Mouse (Mus musculus) stomach, embryonic 14.5 days (tissue): Measurements from ENCODE around the gene Smchd1. TPM values are rescaled to one million over a fixed set of nuclear protein-coding genes. Genes with fewer than 3 reads are reported as not detected.

Source experiments
- ATAC-seq: fragments of 200-750 bp; cut with Nextera tagmentation; 2 replicates; pipeline ENCODE4 v1.8.0; 2017; ENCODE audit warnings: low read depth, moderate TSS enrichment; ENCODE audit not compliant: insufficient number of reproducible peaks, insufficient read depth, low FRiP score
- H3K27ac ChIP-seq: fragments of 300-500 bp; sonication (generic); 2 replicates; pipeline ENCODE4 v1.5.1; 2014; ENCODE audit warnings: mild to moderate bottlenecking, low read length, moderate library complexity, mixed read lengths
- H3K27me3 ChIP-seq: fragments of 300-500 bp; sonication (generic); 2 replicates; pipeline ENCODE4 v1.6.1; 2014; ENCODE audit warnings: low read length, control low read depth, mixed read lengths; ENCODE audit not compliant: control insufficient read depth, insufficient read depth
- H3K36me3 ChIP-seq: fragments of 300-500 bp; sonication (generic); 2 replicates; pipeline ENCODE4 v1.6.1; 2014; ENCODE audit warnings: mild to moderate bottlenecking, control low read depth, low read length, moderate library complexity, mixed read lengths; ENCODE audit not compliant: control insufficient read depth, insufficient read depth
- H3K4me1 ChIP-seq: fragments of 300-500 bp; sonication (generic); 2 replicates; pipeline ENCODE4 v1.6.1; 2014; ENCODE audit warnings: low read length, control low read depth, mixed read lengths; ENCODE audit not compliant: control insufficient read depth, insufficient read depth
- H3K4me2 ChIP-seq: fragments of 300-500 bp; sonication (generic); replicated peaks from 2 replicates; pipeline ENCODE4 v1.6.1; 2014; ENCODE audit warnings: low read depth, low read length, control low read depth
- H3K4me3 ChIP-seq: fragments of 300-500 bp; sonication (generic); 2 replicates; pipeline ENCODE4 v1.5.1; 2014; ENCODE audit warnings: low read depth, low read length, control low read depth
- H3K9ac ChIP-seq: fragments of 300-500 bp; sonication (generic); replicated peaks from 2 replicates; pipeline ENCODE4 v1.6.1; 2014; ENCODE audit warnings: low read depth, mild to moderate bottlenecking, control low read depth, low read length, moderate library complexity, mixed read lengths
- H3K9me3 ChIP-seq: fragments of 300-500 bp; sonication (generic); 2 replicates; pipeline ENCODE4 v1.6.1; 2016; ENCODE audit warnings: low read depth, low read length, control low read depth; ENCODE audit not compliant: control insufficient read depth
- WGBS: fragments of 180-500 bp; shearing (Covaris S2); extraction: QIAGEN DNeasy Blood & Tissue Kit; methylation state at CpG from one replicate; pipeline ENCODE4 v1.1.7; 2014; 5-methylcytosine and 5-hydroxymethylcytosine counted together
- polyA plus RNA-seq: library from polyadenylated mRNA; unstranded; fragments of >200 nt; fragmentation: Nextera tagmentation; extraction: Ambion mirVana; gene quantifications from 2 replicates; pipeline ENCODE4 v1.2.1, GENCODE M21; 2014

Gene Smchd1
- polyA plus RNA-seq, 1 experiment from 2014 or later, result 107 TPM

- H3K9me3 ChIP-seq, result no peaks in the 10 kb centered on the region
- H3K4me1 ChIP-seq, result peaks cover 8% of the 10 kb centered on the region; the same call in 1 of the 2 replicates
- peak overlapping the region; percentile 39; the same call in 1 of the 2 replicates for H3K27ac ChIP-seq
- H3K4me3 ChIP-seq, result no peak overlapping the region
- WGBS, result 31% methylated on average over 8 of the region's 8 CpGs
- no peak for ATAC-seq
- no peaks in the 10 kb centered on the region for H3K36me3 ChIP-seq
- peak overlapping the region; percentile 22; the same call in 1 of the 2 replicates for H3K4me2 ChIP-seq
- H3K27me3 ChIP-seq, result no peaks in the 10 kb centered on the region
- H3K9ac ChIP-seq, result no peak overlapping the region
Observed at GRCm38 (mm10) chr17:71486231-71486851, 11.2 kb upstream of the Smchd1 start.

GRCm38 (mm10) chr17:71485791-71486230, 10.7 kb upstream of the Smchd1 start:
- Histone ChIP-seq H3K9me3 (no peaks in the 10 kb centered on the region), H3K27me3 (no peaks in the 10 kb centered on the region), H3K9ac (no peak overlapping the region), H3K4me2 (no peak overlapping the region), H3K36me3 (no peaks in the 10 kb centered on the region), H3K4me1 (peaks cover 8% of the 10 kb centered on the region; the same call in 1 of the 2 replicates), H3K27ac (peak overlapping the region; percentile 39; the same call in 1 of the 2 replicates), H3K4me3 (no peak overlapping the region)
- ATAC-seq, result no peak
- WGBS, result 57% methylated on average over 12 of the region's 12 CpGs

GRCm38 (mm10) chr17:71484711-71485110, 9.6 kb upstream of the Smchd1 start:
- H3K4me2 ChIP-seq, result no peak overlapping the region
- whole genome bisulfite sequencing, result 93% methylated on average over 5 of the region's 5 CpGs
- H3K9ac ChIP-seq, result no peak overlapping the region
- no peak for ATAC-seq
- H3K9me3 ChIP-seq, result no peaks in the 10 kb centered on the region
- H3K4me1 ChIP-seq, result peaks cover 8% of the 10 kb centered on the region; the same call in 1 of the 2 replicates
- no peak overlapping the region for H3K27ac ChIP-seq
- H3K27me3 ChIP-seq, result no peaks in the 10 kb centered on the region
- H3K4me3 ChIP-seq, result no peak overlapping the region
- no peaks in the 10 kb centered on the region for H3K36me3 ChIP-seq

GRCm38 (mm10) chr17:71483418-71484060, 8.4 kb upstream of the Smchd1 start:
- peaks cover 8% of the 10 kb centered on the region; the same call in 1 of the 2 replicates for H3K4me1 ChIP-seq
- H3K9me3 ChIP-seq, result no peaks in the 10 kb centered on the region
- no peak overlapping the region for H3K4me3 ChIP-seq
- H3K27ac ChIP-seq, result no peak overlapping the region
- ATAC-seq, result no peak
- no peaks in the 10 kb centered on the region for H3K27me3 ChIP-seq
- H3K36me3 ChIP-seq, result no peaks in the 10 kb centered on the region
- 86% methylated on average over 7 of the region's 7 CpGs for WGBS
- H3K4me2 ChIP-seq, result no peak overlapping the region
- H3K9ac ChIP-seq, result no peak overlapping the region

- Histone ChIP-seq H3K9ac (no peak overlapping the region), H3K4me1 (peaks cover 3% of the 10 kb centered on the region; the same call in 1 of the 2 replicates), H3K27ac (no peak overlapping the region), H3K4me2 (no peak overlapping the region), H3K27me3 (no peaks in the 10 kb centered on the region), H3K36me3 (no peaks in the 10 kb centered on the region), H3K9me3 (no peaks in the 10 kb centered on the region), H3K4me3 (no peak overlapping the region)
- ATAC-seq, result no peak
- WGBS, result 52% methylated on average over 5 of the region's 5 CpGs
Observed at GRCm38 (mm10) chr17:71479381-71479901, 4.3 kb upstream of the Smchd1 start.

GRCm38 (mm10) chr17:71477481-71477880, 2.3 kb upstream of the Smchd1 start:
- H3K9me3 ChIP-seq, result no peaks in the 10 kb centered on the region
- H3K4me1 ChIP-seq, result peaks cover 9% of the 10 kb centered on the region
- ATAC-seq, result no peak
- H3K4me3 ChIP-seq, result no peak overlapping the region
- no peaks in the 10 kb centered on the region for H3K27me3 ChIP-seq
- H3K9ac ChIP-seq, result no peak overlapping the region
- no peak overlapping the region for H3K4me2 ChIP-seq
- no peaks in the 10 kb centered on the region for H3K36me3 ChIP-seq
- 95% methylated on average over 8 of the region's 8 CpGs for WGBS
- no peak overlapping the region for H3K27ac ChIP-seq

GRCm38 (mm10) chr17:71476346-71477020, 1.3 kb upstream of the Smchd1 start:
- Histone ChIP-seq H3K4me2 (peak overlapping the region; percentile 64), H3K27me3 (no peaks in the 10 kb centered on the region), H3K36me3 (no peaks in the 10 kb centered on the region), H3K4me1 (peaks cover 13% of the 10 kb centered on the region), H3K4me3 (peak overlapping the region; percentile 92; the same call in 1 of the 2 replicates), H3K9me3 (no peaks in the 10 kb centered on the region), H3K9ac (no peak overlapping the region), H3K27ac (no peak overlapping the region; the same call in 1 of the 2 replicates)
- WGBS, result 65% methylated on average over 7 of the region's 7 CpGs
- ATAC-seq, result no peak

GRCm38 (mm10) chr17:71475705-71476089, 554 bp upstream of the Smchd1 start:
- Histone ChIP-seq H3K27ac (peak overlapping the region; percentile 99), H3K4me3 (peak overlapping the region; percentile 92), H3K4me1 (peaks cover 13% of the 10 kb centered on the region), H3K9me3 (no peaks in the 10 kb centered on the region), H3K9ac (peak overlapping the region; percentile 90), H3K27me3 (no peaks in the 10 kb centered on the region), H3K36me3 (no peaks in the 10 kb centered on the region), H3K4me2 (peak overlapping the region; percentile 64)
- peak; percentile 76 for ATAC-seq
- WGBS, result under 1% methylated on average over 31 of the region's 31 CpGs
